Comparison of ENCODE assay signal across 11 mouse cellular contexts in genomic region chr1:77502554-77503119, GRCm38 (mm10). TPM values are rescaled to one million over a fixed set of nuclear protein-coding genes. Genes with fewer than 3 reads are reported as not detected.
DNase-seq lines count a peak whose midpoint lies in the region; ATAC-seq and TF ChIP-seq lines count a peak whose summit lies in the region.
"Had no signal": no experiment of that assay in that cellular context is flagged by ENCODE, and none has a peak within 500 bp of the region (broad histone marks: within the 10 kb centered on the region; RNA-seq: fewer than 3 reads in every experiment).

No protein-coding gene starts in this region.

- H3K27ac ChIP-seq in kidney, adult 2 months (ENCODE audit: insufficient read depth, low read depth, low read length), result no peak overlapping the region
- peak overlapping the region; percentile 51 for H3K27ac ChIP-seq in forebrain, embryonic 15.5 days (replicated peaks)
- peak overlapping the region; percentile 45; the same call in 1 of the 2 replicates for H3K27ac ChIP-seq in midbrain, embryonic 11.5 days (ENCODE audit: low read depth, low read length)
- H3K27ac ChIP-seq in liver, embryonic 12.5 days, result no peak overlapping the region
- H3K27ac ChIP-seq: limb, embryonic 15.5 days had no signal

- H3K9me3 ChIP-seq in forebrain, embryonic 15.5 days, result no peaks in the 10 kb centered on the region
- H3K9me3 ChIP-seq in midbrain, embryonic 11.5 days (ENCODE audit: control insufficient read depth, low read length), result no peaks in the 10 kb centered on the region
- no peaks in the 10 kb centered on the region for H3K9me3 ChIP-seq in liver, embryonic 12.5 days (replicated peaks)
- H3K9me3 ChIP-seq: limb, embryonic 15.5 days had no signal

- H3K4me3 ChIP-seq in kidney, adult 2 months (ENCODE audit: insufficient read depth, low read depth, low read length), result no peak overlapping the region
- H3K4me3 ChIP-seq in forebrain, embryonic 15.5 days, result peak overlapping the region; percentile 35
- no peak overlapping the region for H3K4me3 ChIP-seq in midbrain, embryonic 11.5 days (ENCODE audit: low read depth, low read length)
- no peak overlapping the region for H3K4me3 ChIP-seq in liver, embryonic 12.5 days
- H3K4me3 ChIP-seq: limb, embryonic 15.5 days had no signal

- no peak overlapping the region; the same call in 1 of the 2 replicates for H3K9ac ChIP-seq in forebrain, embryonic 15.5 days (replicated peaks)
- no peak overlapping the region for H3K9ac ChIP-seq in midbrain, embryonic 11.5 days (ENCODE audit: low read length)
- H3K9ac ChIP-seq in liver, embryonic 12.5 days, result no peak overlapping the region
- H3K9ac ChIP-seq: limb, embryonic 15.5 days had no signal

- no peak for TF ChIP-seq POLR2A in kidney, adult 2 months (IDR thresholded peaks at IDR 0.05; ENCODE audit: low read depth, low read length)

- no peaks in the 10 kb centered on the region for H3K36me3 ChIP-seq in kidney, adult 2 months (ENCODE audit: control insufficient read depth, insufficient read depth, low read length)
- H3K36me3 ChIP-seq in forebrain, embryonic 15.5 days, result no peaks in the 10 kb centered on the region
- H3K36me3 ChIP-seq in midbrain, embryonic 11.5 days (ENCODE audit: control insufficient read depth, insufficient read depth, low read length), result no peaks in the 10 kb centered on the region
- no peaks in the 10 kb centered on the region for H3K36me3 ChIP-seq in liver, embryonic 12.5 days

- WGBS in kidney, adult 2 months, result 56% methylated on average over 11 of the region's 11 CpGs
- 6% methylated on average over 11 of the region's 11 CpGs for WGBS in forebrain, embryonic 15.5 days
- 13% methylated on average over 11 of the region's 11 CpGs for WGBS in midbrain, embryonic 11.5 days
- 62% methylated on average over 11 of the region's 11 CpGs for WGBS in liver, embryonic 12.5 days (ENCODE audit: insufficient replicate concordance)

- TF ChIP-seq CTCF in kidney, adult 2 months (conservative IDR thresholded peaks at IDR 0.05; ENCODE audit: insufficient read depth, insufficient read length, low read depth, low read length), result no peak

- peak overlapping the region; percentile 57 for H3K4me2 ChIP-seq in forebrain, embryonic 15.5 days (replicated peaks)
- peak overlapping the region; percentile 12; the same call in 1 of the 2 replicates for H3K4me2 ChIP-seq in midbrain, embryonic 11.5 days
- no peak overlapping the region for H3K4me2 ChIP-seq in liver, embryonic 12.5 days
- H3K4me2 ChIP-seq: limb, embryonic 15.5 days had no signal

- peaks cover 3% of the 10 kb centered on the region; the same call in 1 of the 2 replicates for H3K4me1 ChIP-seq in kidney, adult 2 months (ENCODE audit: control insufficient read depth, insufficient read depth, low read length)
- H3K4me1 ChIP-seq in forebrain, embryonic 15.5 days, result peaks cover 94% of the 10 kb centered on the region
- peaks cover 70% of the 10 kb centered on the region for H3K4me1 ChIP-seq in midbrain, embryonic 11.5 days (ENCODE audit: control insufficient read depth, insufficient read depth, low read length)
- no peaks in the 10 kb centered on the region for H3K4me1 ChIP-seq in liver, embryonic 12.5 days

- H3K27me3 ChIP-seq in kidney, adult 2 months (replicated peaks; ENCODE audit: control insufficient read depth, insufficient read depth, low read length), result no peaks in the 10 kb centered on the region
- no peaks in the 10 kb centered on the region for H3K27me3 ChIP-seq in forebrain, embryonic 15.5 days
- H3K27me3 ChIP-seq in midbrain, embryonic 11.5 days (ENCODE audit: control insufficient read depth, insufficient read depth, low read length), result peaks cover 3% of the 10 kb centered on the region; the same call in 1 of the 2 replicates
- no peaks in the 10 kb centered on the region for H3K27me3 ChIP-seq in liver, embryonic 12.5 days (replicated peaks)
- H3K27me3 ChIP-seq: limb, embryonic 15.5 days had no signal

- ATAC-seq in forebrain, embryonic 15.5 days (replicated peaks), result 0 out of 2 replicates have a peak, but pooled peaks have one; percentile 5
- ATAC-seq in midbrain, embryonic 11.5 days (ENCODE audit: low FRiP score), result peak; percentile 84
- no peak for ATAC-seq in monocyte, adult 5-6 weeks (replicated peaks; ENCODE audit: insufficient number of reproducible peaks, low FRiP score, low TSS enrichment, poor library complexity, severe bottlenecking)
- ATAC-seq in liver, embryonic 12.5 days, result no peak

- DNase-seq in kidney, adult 2 months, result peak; percentile 17
- DNase-seq in kidney, adult 9 months, result no peak
- peak; percentile 91 for DNase-seq in midbrain, embryonic 11.5 days (ENCODE audit: low spot score, missing footprints)
- DNase-seq in yolk sac, embryonic 10.5 days (ENCODE audit: low spot score), result peak; percentile 45
- DNase-seq in gastrocnemius, postnatal 4 days (ENCODE audit: low spot score in 2 of 2), result no peak
- DNase-seq: kidney, postnatal 36 days; lung, postnatal 14 days had no signal

RNA-seq across cellular contexts. Expression of gene Epha4, which starts 12.3 kb away (rescaled TPM):
- 5.1 and 5.2 TPM in 2 replicates for polyA plus RNA-seq in kidney, adult 2 months (2012; rRNA removed)
- polyA plus RNA-seq in forebrain, embryonic 15.5 days (2015; fragmentation: Nextera tagmentation; extraction: Ambion mirVana), result 93.3 and 95.7 TPM in 2 replicates
- polyA plus RNA-seq in midbrain, embryonic 11.5 days (2014; fragmentation: Nextera tagmentation; extraction: Ambion mirVana), result 19.4 and 24.4 TPM in 2 replicates
- 8.4 to 15.1 TPM (median 10.3 TPM) in 3 replicates for total RNA-seq in monocyte, adult 5-6 weeks (2017)
- total RNA-seq in gastrocnemius, postnatal 4 days (2021), result 10 to 100 TPM; 10.7 to 12.8 TPM
- 1.6 and 1.7 TPM in 2 replicates for polyA plus RNA-seq in liver, embryonic 12.5 days (2016; fragmentation: Nextera tagmentation; extraction: Ambion mirVana)

Comparison
In these comparisons a context has a peak if more than half of its experiments do, and no peak if none do; other contexts are left out.
1. DNase-seq: peak in kidney, adult 2 months (single experiment), midbrain, embryonic 11.5 days (single experiment) and yolk sac, embryonic 10.5 days (single experiment); none in kidney, adult 9 months (single experiment) and gastrocnemius, postnatal 4 days (0 of 2).
2. H3K27ac ChIP-seq: peak in forebrain, embryonic 15.5 days (single experiment) and midbrain, embryonic 11.5 days (single experiment); none in kidney, adult 2 months (single experiment) and liver, embryonic 12.5 days (single experiment).
3. ATAC-seq: peak in forebrain, embryonic 15.5 days (single experiment) and midbrain, embryonic 11.5 days (single experiment); none in monocyte, adult 5-6 weeks (single experiment) and liver, embryonic 12.5 days (single experiment).